Mouse (Mus musculus) heart, postnatal 0 days (tissue): ENCODE measurements at regions not wholly inside any gene's neighbourhood (a gene's known extent, or its start where the extent isn't known, plus 50 kb on each side); places are given as distances from the start of the nearest gene placed in this dataset.

Experiments
- ATAC-seq: fragments of 200-750 bp; cut with Nextera tagmentation; 2 replicates; pipeline ENCODE4 v1.8.0; 2017; ENCODE audit warnings: low read depth, moderate number of reproducible peaks, moderate library complexity; ENCODE audit not compliant: insufficient read depth
- DNase-seq: peaks from one replicate; pipeline ENCODE4 v3.0.0-alpha.2; 2016; ENCODE audit warnings: low spot score
- H3K27ac ChIP-seq: fragments of 300-500 bp; sonication (generic); 2 replicates; pipeline ENCODE4 v1.5.1; 2014; ENCODE audit warnings: low read depth, mild to moderate bottlenecking
- H3K27me3 ChIP-seq: fragments of 300-500 bp; sonication (generic); 2 replicates; pipeline ENCODE4 v1.6.1; 2014; ENCODE audit warnings: low read length, mixed read lengths; ENCODE audit not compliant: control insufficient read depth, insufficient read depth
- H3K36me3 ChIP-seq: fragments of 300-500 bp; sonication (generic); replicated peaks from 2 replicates; pipeline ENCODE4 v1.6.1; 2014; ENCODE audit warnings: low read length, mixed read lengths; ENCODE audit not compliant: control insufficient read depth, insufficient read depth
- H3K4me1 ChIP-seq: fragments of 300-500 bp; sonication (generic); 2 replicates; pipeline ENCODE4 v1.6.1; 2014; ENCODE audit warnings: antibody characterized with exemption; ENCODE audit not compliant: control insufficient read depth, insufficient read depth
- H3K4me2 ChIP-seq: fragments of 300-500 bp; sonication (generic); 2 replicates; pipeline ENCODE4 v1.6.1; 2014; ENCODE audit warnings: low read depth, mild to moderate bottlenecking, low read length, moderate library complexity
- H3K4me3 ChIP-seq: fragments of 300-500 bp; sonication (generic); 2 replicates; pipeline ENCODE4 v1.5.1; 2014; ENCODE audit warnings: low read depth, low read length
- H3K9ac ChIP-seq: fragments of 300-500 bp; sonication (generic); replicated peaks from 2 replicates; pipeline ENCODE4 v1.6.1; 2014; ENCODE audit warnings: low read depth, low read length, mixed read lengths
- H3K9me3 ChIP-seq: fragments of 300-500 bp; sonication (generic); replicated peaks from 2 replicates; pipeline ENCODE4 v1.6.1; 2016; ENCODE audit warnings: low read length; ENCODE audit not compliant: control insufficient read depth
- CTCF ChIP-seq: IDR thresholded peaks from 2 replicates; pipeline ENCODE4 v1.5.1; 2016; ENCODE audit warnings: antibody characterized with exemption, control low read depth, low read depth
- EP300 ChIP-seq: IDR thresholded peaks from 2 replicates; pipeline ENCODE4 v1.6.1; 2016; ENCODE audit warnings: antibody characterized with exemption, low read depth
- WGBS: fragments of 180-500 bp; shearing (Covaris S2); extraction: QIAGEN DNeasy Blood & Tissue Kit; methylation state at CpG from one replicate; pipeline ENCODE4 v1.1.7; 2014; 5-methylcytosine and 5-hydroxymethylcytosine counted together

GRCm38 (mm10) chr11:8084328-8084727, 580.0 kb downstream of the Tns3 start:
- TF ChIP-seq CTCF = no peak
- no peak for TF ChIP-seq EP300
- Histone ChIP-seq H3K4me1 (no peaks in the 10 kb centered on the region), H3K9me3 (no peaks in the 10 kb centered on the region), H3K4me3 (no peak overlapping the region), H3K36me3 (no peaks in the 10 kb centered on the region), H3K27me3 (no peaks in the 10 kb centered on the region), H3K9ac (no peak overlapping the region), H3K4me2 (no peak overlapping the region), H3K27ac (no peak overlapping the region)
- WGBS = 75% methylated on average over 2 of the region's 2 CpGs
- DNase-seq (no peak), ATAC-seq (no peak)

GRCm38 (mm10) chr11:8082811-8083210, 581.5 kb downstream of the Tns3 start:
- Histone ChIP-seq H3K36me3 (no peaks in the 10 kb centered on the region), H3K4me1 (no peaks in the 10 kb centered on the region), H3K9ac (no peak overlapping the region), H3K27ac (no peak overlapping the region), H3K4me3 (no peak overlapping the region), H3K9me3 (no peaks in the 10 kb centered on the region), H3K27me3 (no peaks in the 10 kb centered on the region), H3K4me2 (no peak overlapping the region)
- TF ChIP-seq CTCF = no peak
- TF ChIP-seq EP300 = no peak
- DNase-seq = no peak
- WGBS = 88% methylated on average over 4 of the region's 6 CpGs
- ATAC-seq = no peak

GRCm38 (mm10) chr11:8073321-8073720, 591.0 kb downstream of the Tns3 start:
- Histone ChIP-seq H3K4me3 (no peak overlapping the region), H3K27ac (no peak overlapping the region), H3K36me3 (no peaks in the 10 kb centered on the region), H3K9ac (no peak overlapping the region), H3K27me3 (no peaks in the 10 kb centered on the region), H3K4me1 (no peaks in the 10 kb centered on the region), H3K9me3 (no peaks in the 10 kb centered on the region), H3K4me2 (no peak overlapping the region)
- DNase-seq (no peak), ATAC-seq (no peak)
- WGBS = 52% methylated on average over 1 of the region's 1 CpGs
- no peak for TF ChIP-seq EP300
- TF ChIP-seq CTCF = no peak

- no peaks in the 10 kb centered on the region for H3K9me3 ChIP-seq
- 27% methylated on average over 3 of the region's 3 CpGs for WGBS
- ATAC-seq (peak; percentile 27; the same call in 1 of the 2 replicates), DNase-seq (no peak)
- no peak overlapping the region for H3K4me2 ChIP-seq
- no peak overlapping the region for H3K9ac ChIP-seq
- H3K4me3 ChIP-seq = no peak overlapping the region
- no peak overlapping the region for H3K27ac ChIP-seq
- H3K4me1 ChIP-seq = no peaks in the 10 kb centered on the region
- TF ChIP-seq EP300 = no peak
- no peak for TF ChIP-seq CTCF
- no peaks in the 10 kb centered on the region for H3K27me3 ChIP-seq
- H3K36me3 ChIP-seq = no peaks in the 10 kb centered on the region
These were observed 595.5 kb downstream of the Tns3 start for GRCm38 (mm10) chr11:8068873-8069272.

- H3K27ac ChIP-seq = no peak overlapping the region
- H3K36me3 ChIP-seq = no peaks in the 10 kb centered on the region
- ATAC-seq (no peak), DNase-seq (no peak)
- no peaks in the 10 kb centered on the region for H3K4me1 ChIP-seq
- H3K27me3 ChIP-seq = no peaks in the 10 kb centered on the region
- WGBS = 81% methylated on average over 4 of the region's 4 CpGs
- no peak overlapping the region for H3K4me3 ChIP-seq
- TF ChIP-seq CTCF (no peak), EP300 (no peak)
- no peak overlapping the region for H3K4me2 ChIP-seq
- no peak overlapping the region for H3K9ac ChIP-seq
- H3K9me3 ChIP-seq = no peaks in the 10 kb centered on the region
These were observed 597.0 kb downstream of the Tns3 start for GRCm38 (mm10) chr11:8067330-8067729.

- Histone ChIP-seq H3K9me3 (no peaks in the 10 kb centered on the region), H3K36me3 (no peaks in the 10 kb centered on the region), H3K27ac (no peak overlapping the region), H3K9ac (no peak overlapping the region), H3K27me3 (no peaks in the 10 kb centered on the region), H3K4me1 (no peaks in the 10 kb centered on the region), H3K4me2 (no peak overlapping the region), H3K4me3 (no peak overlapping the region)
- DNase-seq (no peak), ATAC-seq (no peak)
- 86% methylated on average over 5 of the region's 5 CpGs for WGBS
- TF ChIP-seq CTCF (no peak), EP300 (no peak)
These were observed 598.5 kb downstream of the Tns3 start for GRCm38 (mm10) chr11:8065811-8066210.
